ENCODE assay signal across 19 mouse cellular contexts in genomic region chr4:144807135-144807534, GRCm38 (mm10). TPM values are rescaled to one million over a fixed set of nuclear protein-coding genes. Genes with fewer than 3 reads are reported as not detected.
"Had no signal": no experiment of that assay in that cellular context is flagged by ENCODE, and none has a peak within 500 bp of the region (broad histone marks: within the 10 kb centered on the region; RNA-seq: fewer than 3 reads in every experiment).

No protein-coding gene starts in this region.

RNA-seq across cellular contexts. Expression of gene Gm438, which starts 20.8 kb away (rescaled TPM):
- polyA plus RNA-seq: heart, adult 2 months; heart, embryonic 11.5 days; heart, embryonic 13.5 days; heart, embryonic 15.5 days; heart, postnatal 0 days; hindbrain, embryonic 11.5 days; hindbrain, embryonic 13.5 days; hindbrain, embryonic 15.5 days; hindbrain, postnatal 0 days; kidney, adult 2 months; kidney, embryonic 15.5 days; kidney, postnatal 0 days; large intestine, adult 2 months; limb, embryonic 11.5 days; limb, embryonic 13.5 days; liver, adult 2 months; liver, embryonic 12.5 days; liver, embryonic 14.5 days; liver, embryonic 16.5 days had no signal
